Mouse (Mus musculus) heart, postnatal 25 days (tissue): ENCODE data around the gene Sacm1l. TPM values are rescaled to one million over a fixed set of nuclear protein-coding genes. Genes with fewer than 3 reads are reported as not detected.

Source experiments
- total RNA-seq, 2 experiments: library from RNA; stranded (reverse); gene quantifications; 2 replicates each; pipeline ENCODE4 v1.2.3; 2021

Sacm1l gene
- total RNA-seq, 2 experiments from 2014 or later = 32.4 to 35.8 TPM

Other genes with a start within 250 kb of the Sacm1l start
- 10 to 100 TPM; 51.0 to 65.0 TPM for gene Lars2, start 162.8 kb upstream of the Sacm1l start, total RNA-seq
- 10 to 100 TPM; 31.2 to 37.8 TPM for gene Limd1, start 51.1 kb upstream of the Sacm1l start, total RNA-seq
- gene Slc6a20b, start 102.8 kb downstream of the Sacm1l start, total RNA-seq = not detected
- not detected for gene Ccr9, start 148.7 kb downstream of the Sacm1l start, total RNA-seq
- gene Slc6a20a, start 149.1 kb downstream of the Sacm1l start, total RNA-seq = not detected
- gene Lztfl1, start 187.9 kb downstream of the Sacm1l start, total RNA-seq = 10 to 100 TPM; 38.0 to 40.7 TPM